Mouse (Mus musculus): ENCODE measurements around the gene Dhx40. TPM values are rescaled to one million over a fixed set of nuclear protein-coding genes. Genes with fewer than 3 reads are reported as not detected.

Dhx40 gene
- polyA plus RNA-seq, 1 experiment = 5.4 TPM

DNA sequence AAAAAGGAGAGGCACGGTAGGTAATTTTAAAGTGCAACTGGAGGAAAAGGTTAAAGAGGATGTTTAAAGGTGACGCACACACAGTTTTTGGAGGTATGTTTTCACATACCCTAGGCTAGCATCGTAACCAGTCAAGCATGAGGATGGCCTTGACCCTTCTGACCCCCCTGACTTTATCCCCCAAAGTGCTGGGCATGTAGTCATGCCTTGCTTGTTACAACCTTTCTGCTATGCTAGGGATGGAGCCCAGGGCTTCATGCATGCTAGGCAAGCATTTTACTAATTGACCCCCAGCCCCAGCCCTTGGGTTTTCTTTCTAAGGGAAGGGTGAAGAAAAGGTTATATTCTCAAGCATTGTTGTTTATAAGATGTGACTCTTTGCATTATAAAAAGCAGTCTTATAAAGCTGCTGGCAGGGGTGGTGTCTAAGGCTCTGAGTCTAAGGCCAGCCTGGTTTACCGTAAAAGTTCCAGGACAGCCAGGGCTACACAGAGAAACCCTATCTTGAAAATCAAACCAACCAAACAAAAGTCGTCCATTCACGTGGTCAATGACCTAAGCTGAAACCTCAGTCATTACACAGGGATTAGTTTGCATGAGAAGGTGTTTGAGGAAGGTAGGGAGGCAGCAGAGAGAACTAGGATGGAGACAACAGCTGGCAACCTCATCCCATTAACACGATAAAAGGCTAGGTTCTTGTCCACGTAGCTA, 27.2 kb upstream of the Dhx40 start:
- H3K27ac ChIP-seq (ENCODE audit: control insufficient read depth, insufficient read depth, low read length) = no peak overlapping the region
- H3K4me1 ChIP-seq (replicated peaks; ENCODE audit: control insufficient read depth, insufficient read depth, low read length) = peaks cover 4% of the 10 kb centered on the region
- no peak for DNase-seq
- TF ChIP-seq POLR2A (IDR thresholded peaks at IDR 0.05; ENCODE audit: control insufficient read depth, extremely low read depth, insufficient read depth, low read length, poor library complexity) (no peak), CTCF (IDR thresholded peaks at IDR 0.05; ENCODE audit: borderline replicate concordance, control insufficient read depth, extremely low read depth, insufficient read depth, low read length, poor library complexity) (no peak)
- WGBS = 90% methylated on average over 8 of the region's 8 CpGs
- no peak overlapping the region for H3K4me3 ChIP-seq (ENCODE audit: control insufficient read depth, insufficient read depth, low read length)
- H3K36me3 ChIP-seq (ENCODE audit: control insufficient read depth, insufficient read depth, low read length) = no peaks in the 10 kb centered on the region
- H3K27me3 ChIP-seq (ENCODE audit: control insufficient read depth, insufficient read depth, low read length) = no peaks in the 10 kb centered on the region

DNA sequence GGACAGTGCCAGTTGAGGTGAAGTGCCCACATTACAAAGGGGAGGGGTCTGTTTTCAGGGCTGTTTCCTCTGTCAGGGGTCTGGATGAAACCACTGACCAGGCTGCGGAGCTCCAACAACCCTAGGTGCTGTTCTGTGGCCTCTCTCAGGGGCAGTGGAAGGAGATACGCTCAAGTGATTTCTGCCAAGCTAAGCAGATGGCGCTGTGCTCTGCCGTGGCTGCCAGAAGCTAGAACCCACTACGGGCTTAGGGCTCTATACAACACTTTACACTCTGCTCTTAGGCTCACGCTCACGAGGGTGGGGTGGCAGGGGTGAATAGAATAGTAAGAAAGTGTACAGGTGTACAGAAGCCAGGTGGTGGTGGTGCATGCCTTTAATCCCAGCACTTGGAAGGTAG, 26.5 kb upstream of the Dhx40 start:
- H3K27ac ChIP-seq (ENCODE audit: control insufficient read depth, insufficient read depth, low read length) = no peak overlapping the region
- no peak for DNase-seq

DNA sequence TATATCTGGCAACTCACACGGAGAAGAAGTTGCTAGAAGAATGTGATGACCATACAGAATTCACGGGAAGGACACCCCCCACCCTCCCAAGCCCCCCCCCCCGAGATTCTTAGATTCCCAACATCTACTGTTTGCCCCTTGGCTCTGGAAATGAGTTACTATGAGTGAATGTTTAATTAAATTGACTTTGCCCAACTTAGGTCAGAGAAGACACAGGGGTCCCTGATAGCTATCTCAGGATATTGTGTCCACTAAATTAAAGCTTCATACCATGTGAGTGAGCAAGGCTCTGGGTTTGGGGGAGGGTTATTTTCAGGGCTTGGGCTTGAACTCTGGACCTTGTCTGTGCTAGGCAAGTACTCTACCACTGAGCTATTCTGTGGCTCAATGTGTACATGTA, 25.6 kb upstream of the Dhx40 start:
- Histone ChIP-seq H3K27ac (ENCODE audit: control insufficient read depth, insufficient read depth, low read length) (no peak overlapping the region), H3K4me1 (replicated peaks; ENCODE audit: control insufficient read depth, insufficient read depth, low read length) (peaks cover 2% of the 10 kb centered on the region), H3K27me3 (ENCODE audit: control insufficient read depth, insufficient read depth, low read length) (no peaks in the 10 kb centered on the region), H3K4me3 (ENCODE audit: control insufficient read depth, insufficient read depth, low read length) (no peak overlapping the region), H3K36me3 (ENCODE audit: control insufficient read depth, insufficient read depth, low read length) (no peaks in the 10 kb centered on the region)
- TF ChIP-seq POLR2A (IDR thresholded peaks at IDR 0.05; ENCODE audit: control insufficient read depth, extremely low read depth, insufficient read depth, low read length, poor library complexity) = no peak
- no peak for TF ChIP-seq CTCF (IDR thresholded peaks at IDR 0.05; ENCODE audit: borderline replicate concordance, control insufficient read depth, extremely low read depth, insufficient read depth, low read length, poor library complexity)
- DNase-seq = no peak
- WGBS = 88% methylated on average over 3 of the region's 3 CpGs

More for the DNA sequence above, 26.5 kb upstream of the Dhx40 start:
- WGBS = 54% methylated on average over 7 of the region's 7 CpGs
- Histone ChIP-seq H3K36me3 (ENCODE audit: control insufficient read depth, insufficient read depth, low read length) (no peaks in the 10 kb centered on the region), H3K27me3 (ENCODE audit: control insufficient read depth, insufficient read depth, low read length) (no peaks in the 10 kb centered on the region), H3K4me1 (replicated peaks; ENCODE audit: control insufficient read depth, insufficient read depth, low read length) (no peaks in the 10 kb centered on the region; the same call in 1 of the 2 replicates), H3K4me3 (ENCODE audit: control insufficient read depth, insufficient read depth, low read length) (no peak overlapping the region)
- no peak for TF ChIP-seq POLR2A (IDR thresholded peaks at IDR 0.05; ENCODE audit: control insufficient read depth, extremely low read depth, insufficient read depth, low read length, poor library complexity)
- TF ChIP-seq CTCF (IDR thresholded peaks at IDR 0.05; ENCODE audit: borderline replicate concordance, control insufficient read depth, extremely low read depth, insufficient read depth, low read length, poor library complexity) = no peak

DNA sequence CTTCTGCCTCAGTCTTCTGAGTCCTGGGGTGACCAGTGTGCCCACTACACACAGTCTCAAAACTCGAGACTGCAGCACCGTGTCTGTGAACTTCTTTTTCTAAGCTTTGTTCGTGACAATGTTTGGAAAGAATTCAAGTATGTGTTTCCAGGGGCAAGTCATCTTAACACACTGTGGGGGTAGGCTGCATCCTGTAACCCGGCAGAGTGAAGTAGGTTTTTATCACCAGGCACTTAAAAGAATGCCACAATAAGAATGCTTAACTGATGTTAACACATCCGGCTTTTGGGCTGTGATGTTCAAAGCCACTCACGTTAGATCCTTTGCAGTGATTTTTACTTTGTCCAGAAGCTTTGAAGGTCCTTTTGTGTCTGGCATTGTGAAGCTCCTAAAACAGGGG, 20.9 kb upstream of the Dhx40 start:
- H3K27ac ChIP-seq (ENCODE audit: control insufficient read depth, insufficient read depth, low read length) = peak overlapping the region; percentile 60
- no peak for DNase-seq

DNA sequence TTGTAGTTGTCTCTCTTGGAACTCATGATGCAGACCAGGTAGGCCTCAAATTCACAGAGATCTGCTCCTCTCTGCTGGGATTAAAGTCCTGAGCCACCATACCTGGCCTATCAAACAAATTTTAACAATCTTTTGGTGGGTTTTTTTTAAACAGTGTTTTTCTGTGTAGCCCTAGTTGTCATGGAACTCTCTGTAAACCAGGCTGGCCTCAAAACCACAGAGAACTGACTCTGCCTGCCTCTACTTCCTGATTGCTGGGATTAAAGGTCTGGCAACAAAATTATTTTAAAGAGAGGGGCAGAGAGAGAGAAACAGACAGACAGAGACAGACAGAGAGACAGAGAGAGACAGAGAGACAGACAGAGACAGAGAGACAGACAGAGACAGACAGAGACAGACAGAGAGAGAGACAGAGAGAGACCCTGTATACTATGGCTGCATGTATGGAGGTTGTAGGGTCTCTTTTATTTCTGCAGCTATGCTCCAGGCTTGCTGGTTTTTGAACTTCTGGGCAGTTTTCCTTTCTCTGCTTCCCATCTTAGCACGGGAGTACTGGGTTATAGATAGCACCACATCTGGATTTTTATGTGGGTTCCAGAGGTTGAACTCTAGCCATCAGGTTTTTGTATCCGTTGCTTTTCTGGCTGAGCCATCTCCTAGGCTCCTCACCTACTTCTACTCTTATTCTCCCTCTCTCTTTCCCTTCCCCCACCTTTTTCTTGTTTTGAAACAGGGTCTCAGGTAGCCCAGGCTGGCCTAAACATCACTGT, 20.1 kb upstream of the Dhx40 start:
- 41% methylated on average over 2 of the region's 2 CpGs for WGBS
- Histone ChIP-seq H3K4me1 (replicated peaks; ENCODE audit: control insufficient read depth, insufficient read depth, low read length) (peaks cover 5% of the 10 kb centered on the region), H3K27me3 (ENCODE audit: control insufficient read depth, insufficient read depth, low read length) (no peaks in the 10 kb centered on the region), H3K27ac (ENCODE audit: control insufficient read depth, insufficient read depth, low read length) (peak overlapping the region; percentile 60), H3K4me3 (ENCODE audit: control insufficient read depth, insufficient read depth, low read length) (no peak overlapping the region), H3K36me3 (ENCODE audit: control insufficient read depth, insufficient read depth, low read length) (no peaks in the 10 kb centered on the region)
- TF ChIP-seq POLR2A (IDR thresholded peaks at IDR 0.05; ENCODE audit: control insufficient read depth, extremely low read depth, insufficient read depth, low read length, poor library complexity) (no peak), CTCF (IDR thresholded peaks at IDR 0.05; ENCODE audit: borderline replicate concordance, control insufficient read depth, extremely low read depth, insufficient read depth, low read length, poor library complexity) (no peak)
- DNase-seq = no peak

More for the DNA sequence above, 20.9 kb upstream of the Dhx40 start:
- no peak overlapping the region for H3K4me3 ChIP-seq (ENCODE audit: control insufficient read depth, insufficient read depth, low read length)
- H3K27me3 ChIP-seq (ENCODE audit: control insufficient read depth, insufficient read depth, low read length) = no peaks in the 10 kb centered on the region
- no peaks in the 10 kb centered on the region for H3K36me3 ChIP-seq (ENCODE audit: control insufficient read depth, insufficient read depth, low read length)
- TF ChIP-seq POLR2A (IDR thresholded peaks at IDR 0.05; ENCODE audit: control insufficient read depth, extremely low read depth, insufficient read depth, low read length, poor library complexity) (no peak), CTCF (IDR thresholded peaks at IDR 0.05; ENCODE audit: borderline replicate concordance, control insufficient read depth, extremely low read depth, insufficient read depth, low read length, poor library complexity) (no peak)
- H3K4me1 ChIP-seq (replicated peaks; ENCODE audit: control insufficient read depth, insufficient read depth, low read length) = peaks cover 5% of the 10 kb centered on the region
- WGBS = 5% methylated on average over 6 of the region's 6 CpGs

DNA sequence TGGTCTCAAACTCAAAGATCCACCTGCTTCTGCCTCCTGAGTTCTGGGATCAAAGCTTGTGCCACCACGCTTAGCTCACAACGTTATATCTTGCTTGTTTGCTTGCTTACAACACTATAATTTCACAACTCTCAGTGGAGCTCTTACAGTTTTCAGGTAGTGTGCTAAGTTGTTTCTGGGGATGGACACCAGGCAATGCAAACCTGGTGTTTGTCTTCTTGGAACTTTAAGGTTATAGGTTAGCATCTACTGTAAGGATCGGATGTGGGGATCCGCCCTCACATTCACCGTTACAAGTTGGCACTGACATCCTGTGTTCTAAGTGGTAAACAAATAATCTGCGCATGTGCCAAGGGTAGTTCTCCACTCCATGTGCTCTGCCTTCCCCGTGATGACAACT, 16.9 kb upstream of the Dhx40 start:
- Histone ChIP-seq H3K4me3 (ENCODE audit: control insufficient read depth, insufficient read depth, low read length) (no peak overlapping the region), H3K27ac (ENCODE audit: control insufficient read depth, insufficient read depth, low read length) (no peak overlapping the region), H3K36me3 (ENCODE audit: control insufficient read depth, insufficient read depth, low read length) (no peaks in the 10 kb centered on the region), H3K4me1 (replicated peaks; ENCODE audit: control insufficient read depth, insufficient read depth, low read length) (peaks cover 5% of the 10 kb centered on the region), H3K27me3 (ENCODE audit: control insufficient read depth, insufficient read depth, low read length) (no peaks in the 10 kb centered on the region)
- 96% methylated on average over 7 of the region's 7 CpGs for WGBS
- DNase-seq = no peak
- TF ChIP-seq POLR2A (IDR thresholded peaks at IDR 0.05; ENCODE audit: control insufficient read depth, extremely low read depth, insufficient read depth, low read length, poor library complexity) (no peak), CTCF (IDR thresholded peaks at IDR 0.05; ENCODE audit: borderline replicate concordance, control insufficient read depth, extremely low read depth, insufficient read depth, low read length, poor library complexity) (no peak)

Data from thymus, adult 2 months (tissue).